Mouse (Mus musculus) small intestine, adult 2 months (tissue): ENCODE results near the gene Rbm3. TPM values are rescaled to one million over a fixed set of nuclear protein-coding genes. Genes with fewer than 3 reads are reported as not detected.

ENCODE experiments used
- H3K27ac ChIP-seq: fragments of 200-500 bp; 2 replicates; pipeline ENCODE4 v1.5.1; 2012; ENCODE audit warnings: low read depth, low read length, control low read depth, inconsistent platforms; ENCODE audit not compliant: insufficient read depth
- H3K27me3 ChIP-seq: fragments of 200-500 bp; 2 replicates; pipeline ENCODE4 v1.6.1; 2012; ENCODE audit warnings: mild to moderate bottlenecking, moderate library complexity, low read length, inconsistent platforms; ENCODE audit not compliant: control insufficient read depth, insufficient read depth
- H3K36me3 ChIP-seq: fragments of 200-500 bp; 2 replicates; pipeline ENCODE4 v1.6.1; 2012; ENCODE audit warnings: mild to moderate bottlenecking, low read length, control low read depth, inconsistent platforms; ENCODE audit not compliant: control insufficient read depth, insufficient read depth
- H3K4me1 ChIP-seq: fragments of 200-500 bp; 2 replicates; pipeline ENCODE4 v1.6.1; 2012; ENCODE audit warnings: low read length, inconsistent platforms, mixed read lengths; ENCODE audit not compliant: control insufficient read depth, insufficient read depth, insufficient read length
- H3K4me3 ChIP-seq: fragments of 200-500 bp; 2 replicates; pipeline ENCODE4 v1.5.1; 2012; ENCODE audit warnings: low read depth, mild to moderate bottlenecking, control low read depth, inconsistent platforms, low read length, moderate library complexity
- CTCF ChIP-seq: fragments of 200-500 bp; IDR thresholded peaks from 2 replicates; pipeline ENCODE4 v1.5.1; 2012; ENCODE audit warnings: low read depth, mild to moderate bottlenecking, control low read depth, inconsistent platforms, low read length, moderate library complexity, mixed read lengths; ENCODE audit not compliant: insufficient replicate concordance, insufficient read length; ENCODE audit errors: extremely low read depth
- POLR2A ChIP-seq: fragments of 200-500 bp; IDR thresholded peaks from 2 replicates; pipeline ENCODE4 v1.6.1; 2012; ENCODE audit warnings: low read depth, mild to moderate bottlenecking, control low read depth, inconsistent platforms, low read length, moderate library complexity
- WGBS: fragments of 180-500 bp; shearing (Covaris S2); methylation state at CpG from one replicate; pipeline ENCODE4 v1.1.7; 2018; 5-methylcytosine and 5-hydroxymethylcytosine counted together
- polyA plus RNA-seq: library from polyadenylated mRNA; depleted of rRNA; stranded (reverse); fragments of >200 nt; gene quantifications from 2 replicates; pipeline ENCODE4 v1.2.3, GENCODE M21; 2012; rRNA removed

Gene Rbm3
- polyA plus RNA-seq = 22.2 and 31.7 TPM in 2 replicates

DNA sequence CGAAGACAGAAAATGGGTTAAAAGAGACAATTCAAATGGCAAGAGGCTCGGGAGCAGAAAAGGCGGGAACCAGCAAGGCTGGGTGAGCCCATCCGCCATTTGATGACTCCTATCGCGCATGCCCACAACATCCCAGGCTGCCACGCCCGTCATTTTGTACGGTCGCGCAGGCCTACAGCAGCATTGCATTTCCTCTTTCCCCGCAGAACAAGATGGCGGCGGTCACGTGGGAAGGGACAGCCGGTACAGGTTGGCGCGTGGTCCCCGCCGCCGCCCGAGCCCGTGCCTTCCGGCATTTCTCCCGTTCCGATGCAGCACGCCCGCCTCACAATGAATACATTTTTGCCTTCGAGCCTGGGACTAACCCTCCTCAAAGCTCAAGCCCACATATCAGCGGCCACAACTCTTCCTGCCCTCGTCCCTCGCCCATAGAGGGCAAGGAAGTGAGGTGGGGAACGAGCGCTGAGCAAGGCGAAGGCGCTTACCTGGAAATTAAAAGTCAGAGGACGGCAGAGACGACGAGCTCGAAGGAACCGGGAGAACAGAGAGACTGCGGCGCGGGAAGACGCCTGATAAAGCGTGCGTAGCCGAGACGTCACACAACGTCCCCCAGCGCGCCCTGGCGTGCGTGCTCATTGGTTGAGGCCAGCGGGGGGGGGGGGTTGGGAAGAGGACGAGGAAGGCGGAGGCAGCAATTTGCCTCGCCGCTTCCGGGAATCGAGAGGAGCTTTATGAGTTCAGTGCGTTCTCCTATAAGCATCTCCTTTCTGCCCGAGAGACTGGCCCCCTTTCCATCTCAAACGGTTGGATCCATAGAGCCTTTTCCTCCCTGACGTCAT, at the start of gene Rbm3:
TSS of gene Rbm3 (minus strand) at position 728 of the 839 bp plus-strand sequence.
- Histone ChIP-seq H3K36me3 (peaks cover 28% of the 10 kb centered on the region), H3K27ac (peak within 1 kb of the TSS; percentile 99)
- 16% methylated on average over 62 of the region's 65 CpGs for WGBS

DNA sequence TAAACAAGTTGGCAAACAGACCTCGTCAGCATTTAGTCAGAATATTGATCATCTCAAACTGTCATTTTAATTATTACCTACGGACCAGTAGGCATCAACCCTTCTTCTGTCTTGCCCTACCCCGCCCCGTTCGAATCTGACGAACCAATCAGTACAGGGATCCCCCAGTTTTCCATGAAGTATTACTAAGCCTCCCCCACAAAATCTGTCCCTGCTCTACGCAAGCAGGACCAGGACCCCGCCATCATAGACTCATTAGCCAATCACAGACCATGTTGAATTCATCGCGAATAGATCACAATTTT, 47.7 kb upstream of the Rbm3 start, which contains the start of gene Ebp:
TSS of gene Ebp (minus strand) at position 94 of the 305 bp plus-strand sequence.
- peak within 1 kb of the TSS; percentile 82 for H3K27ac ChIP-seq
- 11% methylated on average over 10 of the region's 10 CpGs for WGBS

More for the DNA sequence above, at the start of gene Rbm3:
- Histone ChIP-seq H3K4me1 (peaks cover 7% of the 10 kb centered on the region; the same call in 1 of the 2 replicates), H3K4me3 (peak within 1 kb of the TSS; percentile 98), H3K27me3 (no peaks in the 10 kb centered on the region)
- TF ChIP-seq POLR2A (peak; percentile 24; the same call in 1 of the 2 replicates), CTCF (no peak)

DNA sequence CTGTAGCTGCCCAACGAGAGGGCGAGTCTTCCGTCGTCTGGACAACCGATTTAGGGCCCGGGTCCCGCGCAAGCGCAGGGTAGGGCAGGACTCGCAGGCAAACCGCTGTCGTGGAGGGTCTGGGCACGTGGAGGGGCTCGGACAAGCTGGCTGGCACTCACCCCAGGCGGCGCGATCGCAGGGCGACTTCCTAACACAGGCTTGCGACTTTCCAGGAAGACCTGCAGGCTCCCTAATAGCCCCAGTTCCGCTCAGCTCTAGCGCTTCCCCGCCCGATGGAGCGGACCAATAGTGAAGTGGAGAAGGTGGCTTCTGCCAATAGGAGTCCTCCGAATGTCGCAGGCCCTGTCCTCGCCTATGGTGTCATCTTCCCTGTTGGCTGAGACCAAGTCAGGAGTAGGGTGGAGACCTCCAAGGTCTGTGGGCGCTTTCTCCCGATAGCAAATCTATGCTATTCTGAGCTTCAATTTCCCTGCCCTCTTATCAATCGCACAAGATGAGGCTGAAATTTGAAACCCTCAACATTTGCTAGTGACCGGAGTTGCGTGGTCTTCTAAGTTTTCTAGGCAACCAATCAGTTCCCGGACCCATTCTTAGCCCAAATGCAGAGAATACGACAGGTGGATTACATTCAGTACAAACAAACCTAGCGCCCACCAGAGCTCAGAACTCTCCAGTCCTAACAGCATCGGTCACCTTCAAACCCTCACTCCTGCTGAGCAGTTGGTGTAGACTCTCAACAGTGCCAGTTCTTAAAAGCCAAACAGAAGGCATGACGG, 47.1 kb upstream of the Rbm3 start:
- 9% methylated on average over 38 of the region's 38 CpGs for WGBS
- Histone ChIP-seq H3K27me3 (no peaks in the 10 kb centered on the region), H3K4me1 (no peaks in the 10 kb centered on the region; the same call in 1 of the 2 replicates), H3K36me3 (peaks cover 2% of the 10 kb centered on the region; the same call in 1 of the 2 replicates), H3K27ac (peak overlapping the region; percentile 82), H3K4me3 (peak overlapping the region; percentile 90)
- TF ChIP-seq POLR2A (peak; percentile 88), CTCF (no peak)

More for the DNA sequence above, 47.7 kb upstream of the Rbm3 start, which contains the start of gene Ebp:
- Histone ChIP-seq H3K36me3 (peaks cover 2% of the 10 kb centered on the region; the same call in 1 of the 2 replicates), H3K27me3 (no peaks in the 10 kb centered on the region), H3K4me1 (no peaks in the 10 kb centered on the region; the same call in 1 of the 2 replicates), H3K4me3 (peak within 1 kb of the TSS; percentile 90)
- TF ChIP-seq CTCF (no peak), POLR2A (no peak)

DNA sequence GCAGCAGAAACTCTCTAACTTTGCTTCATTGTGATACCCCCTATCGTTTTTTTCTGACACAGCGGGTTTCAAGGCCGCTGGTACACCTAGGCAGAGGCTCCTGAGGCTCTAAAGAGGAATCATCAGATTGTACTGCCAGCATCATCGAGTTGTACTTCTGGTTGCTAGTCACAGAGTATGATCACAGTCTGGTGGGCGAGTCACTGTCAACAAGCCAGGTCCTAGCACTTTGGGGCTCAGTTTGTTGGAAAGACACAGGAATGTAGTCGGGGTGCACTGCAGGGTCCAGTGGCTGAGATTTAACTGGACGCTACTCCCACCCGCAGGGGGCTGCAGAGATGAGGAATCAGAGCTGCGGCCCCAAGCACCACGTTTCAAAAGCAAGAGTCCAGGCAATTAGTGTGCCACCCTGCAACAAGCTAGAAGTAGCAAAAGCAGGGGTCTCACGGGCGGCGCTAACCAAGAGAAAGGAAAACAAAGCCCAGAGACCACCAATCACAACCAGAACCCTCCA, 46.5 kb upstream of the Rbm3 start:
- no peaks in the 10 kb centered on the region for H3K27me3 ChIP-seq
- H3K27ac ChIP-seq = no peak overlapping the region
- peaks cover 4% of the 10 kb centered on the region; the same call in 1 of the 2 replicates for H3K36me3 ChIP-seq
- no peaks in the 10 kb centered on the region; the same call in 1 of the 2 replicates for H3K4me1 ChIP-seq
- peak overlapping the region; percentile 90 for H3K4me3 ChIP-seq
- no peak for TF ChIP-seq CTCF
- no peak for TF ChIP-seq POLR2A
- WGBS = 5% methylated on average over 13 of the region's 13 CpGs

DNA sequence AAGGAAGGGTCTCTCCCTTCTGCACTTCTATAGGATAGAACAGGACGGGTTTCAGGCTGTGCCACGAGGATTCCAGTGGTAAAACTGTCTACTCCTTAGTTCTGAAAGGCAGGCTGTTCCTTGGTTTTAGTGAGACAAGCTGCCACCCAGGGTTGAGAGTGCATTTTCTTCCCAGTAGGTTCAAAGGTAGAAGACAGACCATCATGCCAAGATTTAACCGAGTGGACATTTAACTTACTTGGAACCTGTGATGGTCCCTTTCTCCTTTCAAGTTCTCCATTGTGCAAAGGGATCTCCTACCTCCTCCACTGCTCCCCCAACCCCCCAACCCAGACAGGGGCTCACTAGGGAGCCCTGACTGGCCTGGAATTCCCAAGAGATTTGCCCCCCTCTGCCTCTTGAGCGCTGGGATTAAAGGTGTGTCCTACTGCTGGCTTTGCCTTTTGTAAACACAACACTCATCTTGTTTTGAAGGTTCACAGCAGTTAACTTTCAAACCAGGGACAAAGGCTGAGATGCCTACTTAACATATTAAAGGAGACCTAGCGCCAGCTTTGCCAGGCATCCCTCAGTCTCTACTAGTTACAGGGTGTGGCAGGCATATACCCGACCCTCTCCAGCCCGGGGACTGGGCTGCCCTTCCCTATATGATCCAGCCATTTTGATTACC, 37.3 kb upstream of the Rbm3 start:
- Histone ChIP-seq H3K27ac (no peak overlapping the region), H3K4me3 (no peak overlapping the region), H3K27me3 (no peaks in the 10 kb centered on the region), H3K4me1 (no peaks in the 10 kb centered on the region), H3K36me3 (peaks cover 14% of the 10 kb centered on the region)
- TF ChIP-seq CTCF (no peak), POLR2A (no peak)
- 20% methylated on average over 7 of the region's 7 CpGs for WGBS

DNA sequence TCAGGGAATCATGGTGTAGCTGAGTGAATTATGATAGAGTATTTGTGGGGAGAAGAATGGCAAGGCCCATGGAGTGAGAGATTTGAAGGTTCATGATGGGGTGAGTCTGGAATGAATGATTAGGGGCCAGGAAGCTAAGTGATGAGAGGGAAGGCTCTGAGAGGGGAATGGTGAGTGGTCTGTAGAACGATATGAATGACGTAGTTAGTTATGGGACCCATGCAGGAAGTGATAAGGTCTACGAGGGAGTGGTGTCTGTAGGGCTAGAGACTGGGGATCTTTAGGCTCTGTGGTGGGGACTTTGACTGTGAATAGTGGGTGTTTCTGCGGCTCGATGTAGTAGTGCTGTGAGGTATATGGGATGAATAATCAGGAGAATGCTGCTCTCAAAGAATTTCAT, 34.0 kb upstream of the Rbm3 start:
- 84% methylated on average over 5 of the region's 5 CpGs for WGBS
- H3K27ac ChIP-seq = no peak overlapping the region
- H3K4me1 ChIP-seq = no peaks in the 10 kb centered on the region
- H3K4me3 ChIP-seq = no peak overlapping the region
- H3K27me3 ChIP-seq = no peaks in the 10 kb centered on the region
- TF ChIP-seq CTCF (no peak), POLR2A (no peak)
- no peaks in the 10 kb centered on the region for H3K36me3 ChIP-seq
